Mouse (Mus musculus): ENCODE measurements at regions not wholly inside any gene's neighbourhood (a gene's known extent, or its start where the extent isn't known, plus 50 kb on each side); places are given as distances from the start of the nearest gene placed in this dataset.

DNA sequence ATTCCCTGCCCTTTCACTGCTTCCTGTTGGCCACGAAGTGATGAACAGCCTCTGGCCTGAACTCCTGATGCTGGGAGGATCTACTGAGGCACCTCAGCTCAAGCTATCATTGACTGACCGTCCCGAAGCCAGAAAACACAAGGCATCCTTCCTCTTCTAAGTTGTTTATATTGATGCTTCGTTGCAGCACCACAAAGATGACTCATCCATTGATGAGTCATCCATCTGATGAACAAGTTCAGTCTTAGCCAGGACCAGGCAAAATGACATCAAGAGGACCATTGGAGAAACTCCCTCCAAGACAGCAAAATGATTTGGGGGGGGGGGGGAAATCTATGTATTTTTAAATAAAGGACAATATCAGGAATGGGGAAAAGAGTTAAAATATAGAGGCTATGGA lies 144.5 kb downstream of the Rab28 start:
- Histone ChIP-seq H3K4me3 (no peak overlapping the region), H3K4me1 (no peaks in the 10 kb centered on the region), H3K27ac (replicated peaks) (no peak overlapping the region), H3K9me3 (no peaks in the 10 kb centered on the region), H3K4me2 (no peak overlapping the region), H3K9ac (no peak overlapping the region), H3K36me3 (no peaks in the 10 kb centered on the region), H3K27me3 (replicated peaks) (no peaks in the 10 kb centered on the region)
- WGBS: 59% methylated on average over 4 of the region's 4 CpGs
- ATAC-seq (ENCODE audit: extremely low read depth, insufficient number of reproducible peaks, low FRiP score, low TSS enrichment): no peak

DNA sequence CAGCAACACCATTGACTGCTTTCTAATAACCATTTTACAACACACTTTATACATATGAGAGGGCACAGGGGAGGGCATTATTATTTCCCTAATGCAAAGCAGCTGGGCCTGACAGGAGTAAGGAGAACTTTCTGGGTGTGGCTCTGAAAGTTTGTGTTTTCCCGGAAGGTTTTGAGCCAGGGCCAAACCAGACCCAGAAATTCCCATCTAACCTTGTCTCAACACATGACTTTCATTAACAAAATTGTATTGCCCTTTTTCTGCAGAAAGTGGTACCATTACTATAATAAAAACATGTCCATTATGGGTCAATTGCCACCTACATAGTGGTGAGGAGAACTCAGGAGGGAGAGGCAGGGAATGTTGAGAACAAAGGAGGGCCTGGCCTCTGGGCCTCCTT lies 145.7 kb downstream of the Rab28 start:
- Histone ChIP-seq H3K4me1 (no peaks in the 10 kb centered on the region), H3K27me3 (replicated peaks) (no peaks in the 10 kb centered on the region), H3K4me2 (no peak overlapping the region), H3K27ac (replicated peaks) (no peak overlapping the region), H3K36me3 (no peaks in the 10 kb centered on the region), H3K4me3 (no peak overlapping the region), H3K9ac (no peak overlapping the region), H3K9me3 (no peaks in the 10 kb centered on the region)
- ATAC-seq (ENCODE audit: extremely low read depth, insufficient number of reproducible peaks, low FRiP score, low TSS enrichment): no peak
- 74% methylated on average over 1 of the region's 1 CpGs for WGBS

DNA sequence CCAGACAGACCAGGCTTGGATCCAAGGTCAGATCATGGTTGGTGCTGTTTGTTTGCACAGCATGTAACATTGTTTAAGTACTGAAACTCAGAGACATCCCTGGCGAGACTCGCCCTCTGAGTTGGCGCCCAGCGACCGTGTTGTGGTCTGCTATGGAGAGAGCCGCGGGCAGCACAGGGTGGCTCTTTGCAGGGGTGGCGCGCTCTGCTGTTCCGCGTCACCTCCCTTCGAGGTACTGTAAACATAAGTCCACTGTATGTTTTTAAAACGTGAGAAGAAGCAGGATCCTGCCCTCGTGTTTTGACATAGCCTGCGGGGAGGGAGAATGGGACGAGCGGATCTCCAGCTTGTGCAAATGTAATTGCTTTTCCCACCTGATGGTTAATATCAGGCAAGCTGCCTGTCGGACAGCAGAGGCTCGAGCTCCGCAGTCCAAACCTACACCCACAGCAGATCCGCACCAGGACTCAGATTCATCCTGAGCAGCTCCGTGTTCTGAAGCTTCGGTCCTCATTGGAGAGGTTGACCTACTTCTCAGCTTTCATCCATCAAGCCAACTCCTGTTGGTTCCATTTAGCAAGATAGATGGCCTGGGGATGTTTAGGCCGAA lies 151.2 kb downstream of the Rab28 start:
- peak overlapping the region; percentile 67 for H3K4me2 ChIP-seq
- H3K9me3 ChIP-seq: no peaks in the 10 kb centered on the region
- H3K36me3 ChIP-seq: no peaks in the 10 kb centered on the region
- H3K9ac ChIP-seq: peak overlapping the region; percentile 28; the same call in 1 of the 2 replicates
- H3K4me1 ChIP-seq: peaks cover 3% of the 10 kb centered on the region; the same call in 1 of the 2 replicates
- WGBS: 31% methylated on average over 24 of the region's 24 CpGs
- H3K27ac ChIP-seq (replicated peaks): no peak overlapping the region
- H3K27me3 ChIP-seq (replicated peaks): no peaks in the 10 kb centered on the region
- ATAC-seq (ENCODE audit: extremely low read depth, insufficient number of reproducible peaks, low FRiP score, low TSS enrichment): no peak
- peak overlapping the region; percentile 39 for H3K4me3 ChIP-seq

DNA sequence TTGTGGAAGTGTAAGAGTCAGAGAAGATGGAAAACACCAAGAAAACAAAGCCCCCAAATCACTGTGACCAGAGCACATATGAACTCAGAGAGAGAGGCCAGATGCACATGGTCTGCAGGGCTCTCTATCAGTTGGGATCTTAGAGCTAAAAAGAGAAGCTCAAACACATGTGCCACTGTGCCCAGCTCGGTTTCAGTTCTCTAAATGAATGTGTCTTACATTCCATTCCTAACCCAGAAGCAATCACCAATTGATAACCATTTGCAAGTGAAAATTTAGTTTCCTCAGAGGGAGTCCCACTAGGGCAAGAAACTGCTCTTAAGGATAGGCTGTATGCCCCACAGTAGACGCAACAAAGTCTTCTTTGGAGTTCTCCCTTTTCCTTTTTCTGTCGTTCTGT lies 153.6 kb downstream of the Rab28 start:
- no peak overlapping the region for H3K9ac ChIP-seq
- H3K9me3 ChIP-seq: no peaks in the 10 kb centered on the region
- H3K27ac ChIP-seq (replicated peaks): no peak overlapping the region
- H3K4me2 ChIP-seq: no peak overlapping the region
- H3K4me1 ChIP-seq: peaks cover 3% of the 10 kb centered on the region; the same call in 1 of the 2 replicates
- 50% methylated on average over 3 of the region's 3 CpGs for WGBS
- H3K4me3 ChIP-seq: no peak overlapping the region
- no peak for ATAC-seq (ENCODE audit: extremely low read depth, insufficient number of reproducible peaks, low FRiP score, low TSS enrichment)
- no peaks in the 10 kb centered on the region for H3K27me3 ChIP-seq (replicated peaks)
- H3K36me3 ChIP-seq: no peaks in the 10 kb centered on the region

DNA sequence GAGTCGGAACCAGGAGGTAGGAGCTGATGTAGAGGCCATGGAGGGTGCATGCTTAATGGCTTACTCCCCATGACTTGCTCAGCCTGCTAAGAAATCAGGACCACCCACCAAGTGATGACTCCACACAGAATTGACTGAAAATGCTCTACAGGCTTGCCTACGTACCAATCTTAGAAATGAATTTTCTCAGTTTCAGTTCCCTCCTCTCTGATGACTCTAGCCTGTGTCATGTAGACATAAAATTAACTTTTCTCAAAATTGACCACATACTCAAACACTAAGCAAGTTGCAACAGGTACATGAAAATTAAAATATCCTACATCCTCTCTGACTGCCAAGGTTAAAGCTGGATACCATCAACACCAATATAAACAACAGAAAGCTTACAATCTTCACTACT lies 157.9 kb downstream of the Rab28 start:
- H3K27me3 ChIP-seq (replicated peaks): no peaks in the 10 kb centered on the region
- no peaks in the 10 kb centered on the region for H3K9me3 ChIP-seq
- H3K4me3 ChIP-seq: no peak overlapping the region
- ATAC-seq (ENCODE audit: extremely low read depth, insufficient number of reproducible peaks, low FRiP score, low TSS enrichment): no peak
- H3K4me1 ChIP-seq: no peaks in the 10 kb centered on the region
- no peak overlapping the region for H3K27ac ChIP-seq (replicated peaks)
- no peak overlapping the region for H3K9ac ChIP-seq
- no peaks in the 10 kb centered on the region for H3K36me3 ChIP-seq
- no peak overlapping the region for H3K4me2 ChIP-seq
- WGBS: 59% methylated on average over 2 of the region's 2 CpGs

DNA sequence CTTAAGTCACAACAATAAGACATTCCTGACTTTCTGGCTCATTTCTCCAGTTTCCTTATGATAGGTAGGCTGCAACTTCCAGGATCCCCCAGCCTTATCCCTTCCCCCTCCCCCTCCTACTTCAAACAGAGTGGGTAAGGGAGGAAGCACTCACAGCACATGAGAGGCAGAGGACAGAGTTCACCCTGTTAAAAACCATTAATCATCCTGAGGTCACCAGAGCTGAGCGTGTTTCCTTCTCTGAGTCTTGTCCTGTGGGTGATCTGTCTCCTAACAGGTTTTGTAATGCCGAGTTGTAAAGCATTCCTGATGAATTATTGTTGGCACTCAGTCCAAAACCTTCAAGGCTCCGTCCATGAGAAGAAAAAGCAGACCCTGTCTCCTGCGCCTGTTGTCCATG lies 161.0 kb downstream of the Rab28 start:
- Histone ChIP-seq H3K4me1 (no peaks in the 10 kb centered on the region), H3K4me3 (no peak overlapping the region), H3K9ac (no peak overlapping the region), H3K27ac (replicated peaks) (no peak overlapping the region), H3K36me3 (no peaks in the 10 kb centered on the region), H3K9me3 (no peaks in the 10 kb centered on the region), H3K27me3 (replicated peaks) (no peaks in the 10 kb centered on the region), H3K4me2 (no peak overlapping the region)
- ATAC-seq (ENCODE audit: extremely low read depth, insufficient number of reproducible peaks, low FRiP score, low TSS enrichment): no peak
- WGBS: 49% methylated on average over 4 of the region's 4 CpGs

DNA sequence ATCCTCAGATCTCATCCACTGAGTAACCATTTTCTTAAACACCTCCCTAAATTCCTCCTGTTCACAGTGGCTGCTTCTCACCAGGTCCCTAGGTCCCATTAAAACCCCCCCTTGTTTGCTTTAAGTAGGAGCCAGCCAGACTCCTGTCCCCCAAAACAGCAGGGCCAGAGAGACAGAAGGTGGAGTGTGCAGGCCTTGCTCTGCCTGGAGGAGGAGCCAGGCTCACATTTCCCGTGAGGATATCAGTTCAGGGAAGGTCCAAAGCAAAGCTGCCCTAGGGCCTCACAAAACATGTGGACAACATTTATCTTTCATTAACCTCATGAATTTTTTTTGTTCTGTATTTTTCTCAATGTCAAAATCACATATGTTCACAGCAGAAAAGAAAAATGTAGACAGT lies 167.2 kb downstream of the Rab28 start:
- H3K9ac ChIP-seq: no peak overlapping the region
- ATAC-seq (ENCODE audit: extremely low read depth, insufficient number of reproducible peaks, low FRiP score, low TSS enrichment): no peak
- no peak overlapping the region for H3K4me3 ChIP-seq
- H3K27ac ChIP-seq (replicated peaks): no peak overlapping the region
- H3K4me1 ChIP-seq: no peaks in the 10 kb centered on the region
- no peaks in the 10 kb centered on the region for H3K9me3 ChIP-seq
- no peaks in the 10 kb centered on the region for H3K27me3 ChIP-seq (replicated peaks)
- no peak overlapping the region for H3K4me2 ChIP-seq
- H3K36me3 ChIP-seq: no peaks in the 10 kb centered on the region
- WGBS: 3% methylated on average over 1 of the region's 1 CpGs

DNA sequence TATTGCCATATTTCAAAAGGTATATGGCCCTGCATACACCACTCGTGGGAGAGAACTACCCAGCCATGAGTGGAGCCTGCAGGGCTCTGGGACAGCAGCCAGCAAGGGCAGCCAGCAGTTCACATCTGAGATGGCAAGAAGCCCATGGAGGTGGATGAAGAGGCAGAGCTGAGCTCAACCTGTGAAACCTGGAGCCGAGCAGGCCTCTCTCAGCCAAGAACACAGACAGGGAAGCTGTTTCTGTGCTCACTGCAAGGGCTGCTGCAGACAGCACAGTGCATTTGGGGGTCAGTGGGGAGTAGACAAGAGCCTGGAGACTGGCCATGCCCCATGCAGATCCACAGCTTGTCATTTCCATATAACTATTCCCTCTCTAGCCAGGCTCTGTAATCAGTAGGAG lies 173.4 kb downstream of the Rab28 start:
- H3K4me2 ChIP-seq: no peak overlapping the region

More for the DNA sequence above, 173.4 kb downstream of the Rab28 start:
- Histone ChIP-seq H3K9me3 (no peaks in the 10 kb centered on the region), H3K4me1 (no peaks in the 10 kb centered on the region), H3K27me3 (replicated peaks) (no peaks in the 10 kb centered on the region), H3K9ac (no peak overlapping the region), H3K36me3 (no peaks in the 10 kb centered on the region), H3K4me3 (no peak overlapping the region), H3K27ac (replicated peaks) (no peak overlapping the region)
- 46% methylated on average over 2 of the region's 2 CpGs for WGBS
- ATAC-seq (ENCODE audit: extremely low read depth, insufficient number of reproducible peaks, low FRiP score, low TSS enrichment): no peak
